Mouse (Mus musculus): ENCODE data around the gene Dcxr. TPM values are rescaled to one million over a fixed set of nuclear protein-coding genes. Genes with fewer than 3 reads are reported as not detected.

Dcxr gene
- polyA plus RNA-seq (2014; fragmentation: Illumina TruSeq; extraction: RNeasy Lipid Tissue Mini Kit (QIAGEN cat#74804); ENCODE audit: low read depth, low replicate concordance), result 23.6 TPM

DNA sequence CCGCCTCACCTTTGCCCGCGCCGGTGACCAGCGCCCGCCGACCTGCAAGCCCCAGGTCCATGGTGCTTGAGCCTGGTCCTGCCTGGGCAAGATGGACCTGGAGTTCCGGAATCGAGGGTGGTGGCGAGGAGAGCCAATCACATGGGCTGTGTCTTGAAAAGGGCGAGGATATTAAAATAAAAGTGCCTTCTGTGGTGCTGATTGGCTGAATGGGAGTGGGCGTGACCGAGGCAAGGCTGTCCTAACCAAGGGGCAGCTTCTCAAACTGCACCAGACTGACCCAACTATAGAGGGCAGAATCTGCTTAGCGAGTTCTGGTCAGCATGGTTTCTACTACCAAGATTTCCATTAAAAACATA lies at the start of gene Dcxr:
Dcxr (minus strand) TSS at position 113 of the 359 bp plus-strand sequence.

DNA sequence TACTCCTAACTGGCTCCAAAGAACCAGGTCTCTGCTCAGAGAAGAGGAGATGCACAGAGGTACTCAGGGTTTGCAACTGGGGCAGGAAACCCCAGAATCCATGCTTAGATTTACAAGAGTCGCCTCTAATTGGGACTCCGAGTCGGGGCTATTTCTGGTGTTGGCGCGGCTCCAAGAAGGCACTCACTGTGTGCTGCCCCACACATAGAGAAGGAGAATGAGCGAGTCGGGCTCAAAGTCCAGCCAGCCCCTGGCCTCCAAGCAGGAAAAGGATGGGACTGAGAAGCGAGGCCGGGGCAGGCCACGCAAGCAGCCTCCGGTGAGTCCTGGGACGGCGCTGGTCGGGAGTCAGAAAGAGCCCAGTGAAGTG lies 35.6 kb upstream of the Dcxr start, which contains the start of gene Hmga1b:
Hmga1b (plus strand) TSS at position 123 of the 370 bp plus-strand sequence.

DNA sequence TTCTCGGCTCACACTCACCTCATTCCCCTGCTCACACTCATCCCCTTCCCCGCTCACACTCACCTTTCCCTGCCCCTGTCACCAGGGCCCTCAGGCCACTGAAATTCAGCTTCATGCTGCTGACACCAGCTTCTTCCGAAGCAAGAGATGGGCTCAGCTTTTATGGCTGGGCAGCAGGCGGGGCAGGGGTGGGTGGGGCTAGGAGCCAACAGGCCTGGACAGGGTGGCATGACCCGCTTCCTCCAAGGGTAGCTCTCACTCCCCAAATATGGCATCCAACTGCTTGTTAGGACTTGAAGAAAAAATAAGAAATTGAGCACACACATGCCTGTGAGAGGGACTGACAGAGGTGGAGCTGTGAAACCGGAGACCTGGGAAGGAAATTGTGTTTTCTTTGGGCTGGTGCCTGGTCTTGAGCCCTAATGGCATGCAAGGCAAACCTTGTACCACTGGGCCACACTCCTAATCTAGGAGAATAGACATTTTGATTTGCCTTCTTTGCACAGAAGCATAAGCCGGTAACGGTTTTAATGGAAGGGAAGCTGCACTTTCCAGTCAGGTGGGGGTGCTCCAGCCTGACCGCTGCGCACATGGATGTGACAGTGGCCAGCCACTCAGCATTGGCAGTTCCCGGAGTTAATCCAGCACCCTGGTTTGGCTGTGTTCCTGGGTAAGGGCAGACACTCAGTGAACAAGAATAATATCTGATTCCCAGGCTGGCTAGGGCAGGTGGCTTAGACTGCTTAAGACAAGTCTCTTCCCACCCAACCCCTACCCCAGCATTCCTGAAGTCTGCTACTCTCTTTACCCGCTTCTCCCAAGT lies 5.0 kb upstream of the Dcxr start, which contains the start of gene Cbr2:
Cbr2 (minus strand) TSS at position 257 of the 823 bp plus-strand sequence.

GRCm38 (mm10) chr11:120721124-120722066 lies 5.7 kb downstream of the Dcxr start, which contains the start of gene Rac3:
Rac3 (plus strand) TSS chr11:120721470.

DNA sequence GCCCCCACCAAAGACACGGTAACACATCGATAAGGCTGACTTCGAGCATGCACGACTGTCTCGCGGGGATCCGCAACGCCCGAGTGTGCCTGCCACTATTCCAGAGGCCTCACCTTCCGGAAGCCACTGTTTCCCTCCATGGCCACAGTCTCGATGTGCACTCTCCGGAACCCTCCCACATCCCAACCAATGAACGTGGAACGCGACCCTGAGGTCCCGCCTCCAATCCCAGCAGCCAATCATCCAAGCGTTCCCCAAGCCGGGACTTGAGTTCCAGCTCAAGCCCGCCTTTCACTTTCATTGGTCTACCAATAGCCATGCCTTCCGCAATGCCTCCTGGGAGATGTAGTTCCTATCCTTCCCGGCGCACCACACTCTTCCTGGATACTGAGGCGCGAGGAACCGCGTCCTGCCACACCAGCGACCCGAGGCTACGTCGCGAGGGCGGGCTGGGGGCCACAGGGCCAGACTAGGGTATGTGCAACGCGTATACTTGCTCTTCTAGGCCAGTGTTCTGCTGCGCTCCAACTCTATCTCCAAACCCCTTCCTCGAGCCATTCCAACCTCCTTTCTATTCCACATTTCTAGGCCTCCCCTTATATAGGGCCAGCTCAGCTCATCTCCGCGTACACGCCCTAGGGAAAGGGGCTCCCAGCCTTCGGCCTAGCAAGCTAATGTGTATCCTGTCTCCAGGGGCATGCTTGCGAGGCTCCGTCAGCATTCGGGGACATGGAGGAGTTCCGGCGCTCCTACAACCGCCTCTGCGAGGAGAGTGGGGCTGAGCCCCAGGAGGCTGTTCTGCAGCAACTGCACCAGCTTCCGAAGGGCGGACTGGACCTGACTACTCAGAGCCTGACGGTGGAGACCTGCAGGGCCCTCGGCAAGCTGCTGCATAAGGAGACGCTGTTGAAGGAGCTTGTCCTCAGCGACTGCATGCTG lies 13.2 kb downstream of the Dcxr start, which contains the start of the genes Cenpx and Lrrc45:
Cenpx (minus strand) TSS at position 159 of the 939 bp plus-strand sequence.
Lrrc45 (plus strand) TSS at position 346 of the 939 bp plus-strand sequence.

Other genes starting within 250 kb of the Dcxr start
- gene Mrpl12, start 242.7 kb downstream of the Dcxr start, polyA plus RNA-seq (2014; fragmentation: Illumina TruSeq; extraction: RNeasy Lipid Tissue Mini Kit (QIAGEN cat#74804); ENCODE audit: low read depth, low replicate concordance), result 230 TPM
- 12.9 TPM for gene Slc25a10, start 235.4 kb downstream of the Dcxr start, polyA plus RNA-seq (2014; fragmentation: Illumina TruSeq; extraction: RNeasy Lipid Tissue Mini Kit (QIAGEN cat#74804); ENCODE audit: low read depth, low replicate concordance)
- gene Gcgr, start 196.6 kb downstream of the Dcxr start, polyA plus RNA-seq (2014; fragmentation: Illumina TruSeq; extraction: RNeasy Lipid Tissue Mini Kit (QIAGEN cat#74804); ENCODE audit: low read depth, low replicate concordance), result 0.81 TPM
- 64.9 TPM for gene Mcrip1, start 177.6 kb downstream of the Dcxr start, polyA plus RNA-seq (2014; fragmentation: Illumina TruSeq; extraction: RNeasy Lipid Tissue Mini Kit (QIAGEN cat#74804); ENCODE audit: low read depth, low replicate concordance)
- not detected for gene Ppp1r27, start 176.1 kb downstream of the Dcxr start, polyA plus RNA-seq (2014; fragmentation: Illumina TruSeq; extraction: RNeasy Lipid Tissue Mini Kit (QIAGEN cat#74804); ENCODE audit: low read depth, low replicate concordance)
- 176 TPM for gene P4hb, start 154.0 kb downstream of the Dcxr start, polyA plus RNA-seq (2014; fragmentation: Illumina TruSeq; extraction: RNeasy Lipid Tissue Mini Kit (QIAGEN cat#74804); ENCODE audit: low read depth, low replicate concordance)
- 159 TPM for gene Arhgdia, start 145.7 kb downstream of the Dcxr start, polyA plus RNA-seq (2014; fragmentation: Illumina TruSeq; extraction: RNeasy Lipid Tissue Mini Kit (QIAGEN cat#74804); ENCODE audit: low read depth, low replicate concordance)
- gene Alyref, start 128.9 kb downstream of the Dcxr start, polyA plus RNA-seq (2014; fragmentation: Illumina TruSeq; extraction: RNeasy Lipid Tissue Mini Kit (QIAGEN cat#74804); ENCODE audit: low read depth, low replicate concordance), result 25.3 TPM
- gene Anapc11, start 128.9 kb downstream of the Dcxr start, polyA plus RNA-seq (2014; fragmentation: Illumina TruSeq; extraction: RNeasy Lipid Tissue Mini Kit (QIAGEN cat#74804); ENCODE audit: low read depth, low replicate concordance), result 53.2 TPM
- not detected for gene Npb, start 118.8 kb downstream of the Dcxr start, polyA plus RNA-seq (2014; fragmentation: Illumina TruSeq; extraction: RNeasy Lipid Tissue Mini Kit (QIAGEN cat#74804); ENCODE audit: low read depth, low replicate concordance)
- 72.2 TPM for gene Pcyt2, start 109.3 kb downstream of the Dcxr start, polyA plus RNA-seq (2014; fragmentation: Illumina TruSeq; extraction: RNeasy Lipid Tissue Mini Kit (QIAGEN cat#74804); ENCODE audit: low read depth, low replicate concordance)
- gene Sirt7, start 102.0 kb downstream of the Dcxr start, polyA plus RNA-seq (2014; fragmentation: Illumina TruSeq; extraction: RNeasy Lipid Tissue Mini Kit (QIAGEN cat#74804); ENCODE audit: low read depth, low replicate concordance), result 16.4 TPM
- 42.4 TPM for gene Mafg, start 93.7 kb downstream of the Dcxr start, polyA plus RNA-seq (2014; fragmentation: Illumina TruSeq; extraction: RNeasy Lipid Tissue Mini Kit (QIAGEN cat#74804); ENCODE audit: low read depth, low replicate concordance)
- gene Pycr1, start 83.5 kb downstream of the Dcxr start, polyA plus RNA-seq (2014; fragmentation: Illumina TruSeq; extraction: RNeasy Lipid Tissue Mini Kit (QIAGEN cat#74804); ENCODE audit: low read depth, low replicate concordance), result 2.0 TPM
- 61.7 TPM for gene Myadml2, start 79.1 kb downstream of the Dcxr start, polyA plus RNA-seq (2014; fragmentation: Illumina TruSeq; extraction: RNeasy Lipid Tissue Mini Kit (QIAGEN cat#74804); ENCODE audit: low read depth, low replicate concordance)
- gene Notum, start 66.1 kb downstream of the Dcxr start, polyA plus RNA-seq (2014; fragmentation: Illumina TruSeq; extraction: RNeasy Lipid Tissue Mini Kit (QIAGEN cat#74804); ENCODE audit: low read depth, low replicate concordance), result not detected
- gene Aspscr1, start 54.3 kb downstream of the Dcxr start, polyA plus RNA-seq (2014; fragmentation: Illumina TruSeq; extraction: RNeasy Lipid Tissue Mini Kit (QIAGEN cat#74804); ENCODE audit: low read depth, low replicate concordance), result 39.2 TPM
- gene Cenpx, start 13.5 kb downstream of the Dcxr start, polyA plus RNA-seq (2014; fragmentation: Illumina TruSeq; extraction: RNeasy Lipid Tissue Mini Kit (QIAGEN cat#74804); ENCODE audit: low read depth, low replicate concordance), result 53.4 TPM
- 12.1 TPM for gene Lrrc45, start 13.4 kb downstream of the Dcxr start, polyA plus RNA-seq (2014; fragmentation: Illumina TruSeq; extraction: RNeasy Lipid Tissue Mini Kit (QIAGEN cat#74804); ENCODE audit: low read depth, low replicate concordance)
- gene Rac3, start 5.8 kb downstream of the Dcxr start, polyA plus RNA-seq (2014; fragmentation: Illumina TruSeq; extraction: RNeasy Lipid Tissue Mini Kit (QIAGEN cat#74804); ENCODE audit: low read depth, low replicate concordance), result 4.0 TPM
- 30.3 TPM for gene Cbr2, start 4.8 kb upstream of the Dcxr start, polyA plus RNA-seq (2014; fragmentation: Illumina TruSeq; extraction: RNeasy Lipid Tissue Mini Kit (QIAGEN cat#74804); ENCODE audit: low read depth, low replicate concordance)
- 3.6 TPM for gene Hmga1b, start 35.5 kb upstream of the Dcxr start, polyA plus RNA-seq (2014; fragmentation: Illumina TruSeq; extraction: RNeasy Lipid Tissue Mini Kit (QIAGEN cat#74804); ENCODE audit: low read depth, low replicate concordance)
- gene Rfng, start 56.9 kb upstream of the Dcxr start, polyA plus RNA-seq (2014; fragmentation: Illumina TruSeq; extraction: RNeasy Lipid Tissue Mini Kit (QIAGEN cat#74804); ENCODE audit: low read depth, low replicate concordance), result 18.9 TPM
- gene Gps1, start 57.0 kb upstream of the Dcxr start, polyA plus RNA-seq (2014; fragmentation: Illumina TruSeq; extraction: RNeasy Lipid Tissue Mini Kit (QIAGEN cat#74804); ENCODE audit: low read depth, low replicate concordance), result 66.7 TPM
- 27.0 TPM for gene Dus1l, start 69.1 kb upstream of the Dcxr start, polyA plus RNA-seq (2014; fragmentation: Illumina TruSeq; extraction: RNeasy Lipid Tissue Mini Kit (QIAGEN cat#74804); ENCODE audit: low read depth, low replicate concordance)
- gene Fasn, start 97.3 kb upstream of the Dcxr start, polyA plus RNA-seq (2014; fragmentation: Illumina TruSeq; extraction: RNeasy Lipid Tissue Mini Kit (QIAGEN cat#74804); ENCODE audit: low read depth, low replicate concordance), result 30.7 TPM
- 1.6 TPM for gene Ccdc57, start 205.6 kb upstream of the Dcxr start, polyA plus RNA-seq (2014; fragmentation: Illumina TruSeq; extraction: RNeasy Lipid Tissue Mini Kit (QIAGEN cat#74804); ENCODE audit: low read depth, low replicate concordance)
- 1.8 TPM for gene Slc16a3, start 221.2 kb upstream of the Dcxr start, polyA plus RNA-seq (2014; fragmentation: Illumina TruSeq; extraction: RNeasy Lipid Tissue Mini Kit (QIAGEN cat#74804); ENCODE audit: low read depth, low replicate concordance)